Mouse (Mus musculus): ENCODE measurements around the gene Gli3.

Gene Gli3

GRCm38 (mm10) chr13:15556646-15557098 lies 93.6 kb downstream of the Gli3 start:
- DNase-seq (ENCODE audit: low read depth): no peak

GRCm38 (mm10) chr13:15561441-15561840 lies 98.4 kb downstream of the Gli3 start:
- DNase-seq (ENCODE audit: low read depth): no peak

GRCm38 (mm10) chr13:15570908-15571568 lies 108.0 kb downstream of the Gli3 start:
- no peak for DNase-seq (ENCODE audit: low read depth)

- DNase-seq (ENCODE audit: low read depth): no peak
These were observed 114.3 kb downstream of the Gli3 start for GRCm38 (mm10) chr13:15577133-15577917.

- no peak for DNase-seq (ENCODE audit: low read depth)
These were observed 117.4 kb downstream of the Gli3 start for GRCm38 (mm10) chr13:15580458-15580857.

- no peak for DNase-seq (ENCODE audit: low read depth)
These were observed 122.9 kb downstream of the Gli3 start for GRCm38 (mm10) chr13:15585941-15586340.

GRCm38 (mm10) chr13:15588278-15589272 lies 125.5 kb downstream of the Gli3 start:
- DNase-seq (ENCODE audit: low read depth): no peak

GRCm38 (mm10) chr13:15590326-15590933 lies 127.4 kb downstream of the Gli3 start:
- no peak for DNase-seq (ENCODE audit: low read depth)

- DNase-seq (ENCODE audit: low read depth): no peak
These were observed 133.6 kb downstream of the Gli3 start for GRCm38 (mm10) chr13:15596667-15597066.

GRCm38 (mm10) chr13:15599741-15600140 lies 136.7 kb downstream of the Gli3 start:
- no peak for DNase-seq (ENCODE audit: low read depth)

GRCm38 (mm10) chr13:15602161-15602560 lies 139.1 kb downstream of the Gli3 start:
- DNase-seq (ENCODE audit: low read depth): no peak

GRCm38 (mm10) chr13:15602677-15603221 lies 139.7 kb downstream of the Gli3 start:
- DNase-seq (ENCODE audit: low read depth): no peak

GRCm38 (mm10) chr13:15604074-15604473 lies 141.0 kb downstream of the Gli3 start:
- DNase-seq (ENCODE audit: low read depth): no peak

- DNase-seq (ENCODE audit: low read depth): no peak
These were observed 154.4 kb downstream of the Gli3 start for GRCm38 (mm10) chr13:15617423-15617822.

GRCm38 (mm10) chr13:15618051-15618692 lies 155.1 kb downstream of the Gli3 start:
- DNase-seq (ENCODE audit: low read depth): no peak

GRCm38 (mm10) chr13:15621009-15621408 lies 158.0 kb downstream of the Gli3 start:
- DNase-seq (ENCODE audit: low read depth): no peak

GRCm38 (mm10) chr13:15624490-15625353 lies 161.7 kb downstream of the Gli3 start:
- no peak for DNase-seq (ENCODE audit: low read depth)

GRCm38 (mm10) chr13:15641548-15641947 lies 178.5 kb downstream of the Gli3 start:
- DNase-seq (ENCODE audit: low read depth): no peak

GRCm38 (mm10) chr13:15660502-15660901 lies 197.5 kb downstream of the Gli3 start:
- DNase-seq (ENCODE audit: low read depth): no peak

GRCm38 (mm10) chr13:15662375-15662774 lies 199.3 kb downstream of the Gli3 start:
- DNase-seq (ENCODE audit: low read depth): no peak

Measured in induced T-regulatory cell, adult 2 months (primary cell).